Mouse (Mus musculus): ENCODE data around the gene Cd247. TPM values are rescaled to one million over a fixed set of nuclear protein-coding genes. Genes with fewer than 3 reads are reported as not detected.

Gene Cd247
- polyA plus RNA-seq, 1 experiment from 2014 or later: 1.3 TPM

- Histone ChIP-seq H3K9ac (ENCODE audit: low read depth, low read length) (no peak overlapping the region), H3K4me2 (replicated peaks; ENCODE audit: low read depth, low read length) (no peak overlapping the region), H3K27ac (ENCODE audit: low read depth, low read length) (no peak overlapping the region), H3K4me3 (ENCODE audit: low read depth, low read length) (no peak overlapping the region), H3K9me3 (ENCODE audit: control insufficient read depth, low read length) (no peaks in the 10 kb centered on the region), H3K4me1 (replicated peaks; ENCODE audit: control insufficient read depth, insufficient read depth, low read length) (no peaks in the 10 kb centered on the region), H3K36me3 (ENCODE audit: control insufficient read depth, insufficient read depth, low read length) (no peaks in the 10 kb centered on the region), H3K27me3 (ENCODE audit: control insufficient read depth, insufficient read depth, low read length) (no peaks in the 10 kb centered on the region)
- WGBS: 88% methylated on average over 10 of the region's 10 CpGs
- DNase-seq (ENCODE audit: low spot score): no peak
- ATAC-seq (ENCODE audit: low FRiP score): no peak
Measured at GRCm38 (mm10) chr1:165770181-165770759, 18.2 kb upstream of the Cd247 start.

GRCm38 (mm10) chr1:165771491-165771897 is 17.0 kb upstream of the Cd247 start:
- WGBS: 3% methylated on average over 12 of the region's 12 CpGs
- Histone ChIP-seq H3K9me3 (ENCODE audit: control insufficient read depth, low read length) (no peaks in the 10 kb centered on the region), H3K4me3 (ENCODE audit: low read depth, low read length) (no peak overlapping the region), H3K4me2 (replicated peaks; ENCODE audit: low read depth, low read length) (no peak overlapping the region), H3K36me3 (ENCODE audit: control insufficient read depth, insufficient read depth, low read length) (no peaks in the 10 kb centered on the region), H3K27me3 (ENCODE audit: control insufficient read depth, insufficient read depth, low read length) (no peaks in the 10 kb centered on the region), H3K27ac (ENCODE audit: low read depth, low read length) (no peak overlapping the region), H3K9ac (ENCODE audit: low read depth, low read length) (no peak overlapping the region), H3K4me1 (replicated peaks; ENCODE audit: control insufficient read depth, insufficient read depth, low read length) (no peaks in the 10 kb centered on the region)
- peak; percentile 67 for ATAC-seq (ENCODE audit: low FRiP score)
- DNase-seq (ENCODE audit: low spot score): peak; percentile 89

DNA sequence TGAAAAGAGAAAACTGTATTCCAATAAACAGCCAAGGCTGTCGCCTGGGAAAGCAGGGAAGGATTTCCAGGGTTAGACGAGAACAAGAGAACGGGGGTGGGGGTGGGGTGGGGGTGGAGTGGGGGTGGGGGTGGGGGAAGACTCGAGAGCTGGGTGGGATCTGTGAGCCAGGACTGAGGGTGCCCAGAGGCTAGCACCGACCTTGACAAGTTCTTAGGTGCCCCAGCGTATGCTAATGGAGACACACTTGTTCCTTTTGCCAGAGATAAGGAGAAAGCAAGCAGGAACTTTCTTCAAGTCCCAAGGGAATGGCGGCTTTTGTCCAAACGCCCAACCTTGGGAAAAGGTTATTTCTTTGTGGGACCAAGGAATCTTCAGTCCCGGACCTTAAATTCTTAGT is 16.5 kb upstream of the Cd247 start:
- Histone ChIP-seq H3K9me3 (ENCODE audit: control insufficient read depth, low read length) (no peaks in the 10 kb centered on the region), H3K36me3 (ENCODE audit: control insufficient read depth, insufficient read depth, low read length) (no peaks in the 10 kb centered on the region), H3K27me3 (ENCODE audit: control insufficient read depth, insufficient read depth, low read length) (no peaks in the 10 kb centered on the region), H3K4me1 (replicated peaks; ENCODE audit: control insufficient read depth, insufficient read depth, low read length) (no peaks in the 10 kb centered on the region), H3K4me2 (replicated peaks; ENCODE audit: low read depth, low read length) (no peak overlapping the region), H3K27ac (ENCODE audit: low read depth, low read length) (no peak overlapping the region), H3K9ac (ENCODE audit: low read depth, low read length) (no peak overlapping the region), H3K4me3 (ENCODE audit: low read depth, low read length) (no peak overlapping the region)
- ATAC-seq (ENCODE audit: low FRiP score): no peak
- WGBS: 55% methylated on average over 9 of the region's 9 CpGs
- no peak for DNase-seq (ENCODE audit: low spot score)

GRCm38 (mm10) chr1:165775518-165776294 is 12.8 kb upstream of the Cd247 start:
- Histone ChIP-seq H3K27ac (ENCODE audit: low read depth, low read length) (no peak overlapping the region), H3K4me3 (ENCODE audit: low read depth, low read length) (no peak overlapping the region), H3K27me3 (ENCODE audit: control insufficient read depth, insufficient read depth, low read length) (0 out of 2 replicates have a peak, but pooled peaks cover under 1% of the 10 kb centered on the region), H3K9ac (ENCODE audit: low read depth, low read length) (no peak overlapping the region), H3K36me3 (ENCODE audit: control insufficient read depth, insufficient read depth, low read length) (no peaks in the 10 kb centered on the region), H3K4me1 (replicated peaks; ENCODE audit: control insufficient read depth, insufficient read depth, low read length) (no peaks in the 10 kb centered on the region), H3K9me3 (ENCODE audit: control insufficient read depth, low read length) (no peaks in the 10 kb centered on the region), H3K4me2 (replicated peaks; ENCODE audit: low read depth, low read length) (no peak overlapping the region)
- ATAC-seq (ENCODE audit: low FRiP score) (no peak), DNase-seq (ENCODE audit: low spot score) (peak; percentile 77)
- WGBS: 50% methylated on average over 19 of the region's 19 CpGs

GRCm38 (mm10) chr1:165779954-165780585 is 8.4 kb upstream of the Cd247 start:
- ATAC-seq (ENCODE audit: low FRiP score) (peak; percentile 77; the same call in 1 of the 2 replicates), DNase-seq (ENCODE audit: low spot score) (peak; percentile 66)
- peak overlapping the region; percentile 35 for H3K4me2 ChIP-seq (replicated peaks; ENCODE audit: low read depth, low read length)
- peak overlapping the region; percentile 16; the same call in 1 of the 2 replicates for H3K9ac ChIP-seq (ENCODE audit: low read depth, low read length)
- no peaks in the 10 kb centered on the region for H3K36me3 ChIP-seq (ENCODE audit: control insufficient read depth, insufficient read depth, low read length)
- 6% methylated on average over 13 of the region's 13 CpGs for WGBS
- H3K27ac ChIP-seq (ENCODE audit: low read depth, low read length): no peak overlapping the region
- H3K27me3 ChIP-seq (ENCODE audit: control insufficient read depth, insufficient read depth, low read length): peaks cover 13% of the 10 kb centered on the region
- H3K9me3 ChIP-seq (ENCODE audit: control insufficient read depth, low read length): no peaks in the 10 kb centered on the region
- no peaks in the 10 kb centered on the region for H3K4me1 ChIP-seq (replicated peaks; ENCODE audit: control insufficient read depth, insufficient read depth, low read length)
- H3K4me3 ChIP-seq (ENCODE audit: low read depth, low read length): peak overlapping the region; percentile 20; the same call in 1 of the 2 replicates

- peaks cover 13% of the 10 kb centered on the region for H3K27me3 ChIP-seq (ENCODE audit: control insufficient read depth, insufficient read depth, low read length)
- H3K9ac ChIP-seq (ENCODE audit: low read depth, low read length): no peak overlapping the region; the same call in 1 of the 2 replicates
- peak; percentile 68; the same call in 1 of the 2 replicates for ATAC-seq (ENCODE audit: low FRiP score)
- no peaks in the 10 kb centered on the region for H3K36me3 ChIP-seq (ENCODE audit: control insufficient read depth, insufficient read depth, low read length)
- no peaks in the 10 kb centered on the region for H3K4me1 ChIP-seq (replicated peaks; ENCODE audit: control insufficient read depth, insufficient read depth, low read length)
- H3K4me2 ChIP-seq (replicated peaks; ENCODE audit: low read depth, low read length): peak overlapping the region; percentile 35
- no peaks in the 10 kb centered on the region for H3K9me3 ChIP-seq (ENCODE audit: control insufficient read depth, low read length)
- DNase-seq (ENCODE audit: low spot score): peak; percentile 68
- H3K4me3 ChIP-seq (ENCODE audit: low read depth, low read length): peak overlapping the region; percentile 20; the same call in 1 of the 2 replicates
- 2% methylated on average over 20 of the region's 20 CpGs for WGBS
- no peak overlapping the region for H3K27ac ChIP-seq (ENCODE audit: low read depth, low read length)
Measured at GRCm38 (mm10) chr1:165780586-165781111, 7.8 kb upstream of the Cd247 start.

DNA sequence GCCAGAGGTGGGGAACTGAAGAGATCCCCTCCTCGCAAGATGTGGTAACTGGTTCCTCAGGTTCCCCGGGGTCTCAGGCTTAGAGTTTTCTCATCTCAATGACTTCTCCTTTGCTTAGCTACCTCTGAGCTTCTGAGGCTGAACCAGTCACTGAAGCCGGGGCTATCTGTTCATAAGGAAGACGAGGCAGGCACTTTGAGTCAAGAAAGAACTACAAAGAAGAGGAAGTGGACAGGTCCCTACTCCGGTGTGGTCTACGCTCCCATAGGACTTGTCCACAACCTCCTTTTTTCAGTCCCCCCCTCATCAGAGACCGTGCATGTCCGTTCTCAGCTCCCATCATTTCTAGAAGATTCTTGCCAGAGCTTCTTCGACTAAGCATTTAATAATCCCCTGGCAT is 7.1 kb upstream of the Cd247 start:
- DNase-seq (ENCODE audit: low spot score): no peak
- Histone ChIP-seq H3K4me1 (replicated peaks; ENCODE audit: control insufficient read depth, insufficient read depth, low read length) (no peaks in the 10 kb centered on the region; the same call in 1 of the 2 replicates), H3K9ac (ENCODE audit: low read depth, low read length) (no peak overlapping the region), H3K27ac (ENCODE audit: low read depth, low read length) (no peak overlapping the region), H3K36me3 (ENCODE audit: control insufficient read depth, insufficient read depth, low read length) (no peaks in the 10 kb centered on the region), H3K27me3 (ENCODE audit: control insufficient read depth, insufficient read depth, low read length) (peaks cover 13% of the 10 kb centered on the region), H3K9me3 (ENCODE audit: control insufficient read depth, low read length) (no peaks in the 10 kb centered on the region), H3K4me3 (ENCODE audit: low read depth, low read length) (no peak overlapping the region), H3K4me2 (replicated peaks; ENCODE audit: low read depth, low read length) (no peak overlapping the region)
- no peak for ATAC-seq (ENCODE audit: low FRiP score)
- 85% methylated on average over 9 of the region's 9 CpGs for WGBS

- H3K9me3 ChIP-seq (ENCODE audit: control insufficient read depth, low read length): no peaks in the 10 kb centered on the region
- H3K27me3 ChIP-seq (ENCODE audit: control insufficient read depth, insufficient read depth, low read length): peaks cover 13% of the 10 kb centered on the region
- ATAC-seq (ENCODE audit: low FRiP score): no peak
- no peaks in the 10 kb centered on the region; the same call in 1 of the 2 replicates for H3K4me1 ChIP-seq (replicated peaks; ENCODE audit: control insufficient read depth, insufficient read depth, low read length)
- no peak overlapping the region for H3K9ac ChIP-seq (ENCODE audit: low read depth, low read length)
- no peak overlapping the region for H3K4me2 ChIP-seq (replicated peaks; ENCODE audit: low read depth, low read length)
- DNase-seq (ENCODE audit: low spot score): no peak
- no peaks in the 10 kb centered on the region for H3K36me3 ChIP-seq (ENCODE audit: control insufficient read depth, insufficient read depth, low read length)
- no peak overlapping the region for H3K27ac ChIP-seq (ENCODE audit: low read depth, low read length)
- no peak overlapping the region for H3K4me3 ChIP-seq (ENCODE audit: low read depth, low read length)
- WGBS: 92% methylated on average over 12 of the region's 12 CpGs
Measured at GRCm38 (mm10) chr1:165781911-165782310, 6.6 kb upstream of the Cd247 start.
